Mouse (Mus musculus) neural tube, embryonic 13.5 days (tissue): ENCODE measurements around the gene Sh3bgrl3. TPM values are rescaled to one million over a fixed set of nuclear protein-coding genes. Genes with fewer than 3 reads are reported as not detected.
A peak's percentile ranks its signal among the peaks of the same experiment; 100 is the strongest.

ENCODE experiments used
- ATAC-seq: fragments of 200-750 bp; cut with Nextera tagmentation; 2 replicates; pipeline ENCODE4 v1.8.0; 2017; ENCODE audit warnings: low read depth, mild to moderate bottlenecking, moderate TSS enrichment, moderate library complexity
- H3K27ac ChIP-seq: fragments of 300-500 bp; sonication (generic); replicated peaks from 2 replicates; pipeline ENCODE4 v1.5.1; 2015; ENCODE audit warnings: moderate library complexity, mild to moderate bottlenecking, inconsistent platforms
- H3K27me3 ChIP-seq: fragments of 300-500 bp; sonication (generic); 2 replicates; pipeline ENCODE4 v1.6.1; 2015; ENCODE audit warnings: mild to moderate bottlenecking, inconsistent platforms
- H3K36me3 ChIP-seq: fragments of 300-500 bp; sonication (generic); 2 replicates; pipeline ENCODE4 v1.6.1; 2015; ENCODE audit warnings: mild to moderate bottlenecking, inconsistent platforms
- H3K4me1 ChIP-seq: fragments of 300-500 bp; sonication (generic); replicated peaks from 2 replicates; pipeline ENCODE4 v1.6.1; 2015; ENCODE audit warnings: inconsistent platforms
- H3K4me2 ChIP-seq: fragments of 300-500 bp; sonication (generic); 2 replicates; pipeline ENCODE4 v1.6.1; 2015; ENCODE audit warnings: inconsistent platforms, mild to moderate bottlenecking, moderate library complexity
- H3K4me3 ChIP-seq: fragments of 300-500 bp; sonication (generic); 2 replicates; pipeline ENCODE4 v1.5.1; 2015; ENCODE audit warnings: mild to moderate bottlenecking, inconsistent platforms
- H3K9ac ChIP-seq: fragments of 300-500 bp; sonication (generic); 2 replicates; pipeline ENCODE4 v1.6.1; 2015; ENCODE audit warnings: moderate library complexity, mild to moderate bottlenecking, inconsistent platforms
- H3K9me3 ChIP-seq: fragments of 300-500 bp; sonication (generic); 2 replicates; pipeline ENCODE4 v1.6.1; 2016; ENCODE audit warnings: inconsistent platforms
- WGBS: fragments of 180-500 bp; shearing (Covaris S2); methylation state at CpG from one replicate; pipeline ENCODE4 v1.1.7; 2015; 5-methylcytosine and 5-hydroxymethylcytosine counted together
- polyA plus RNA-seq: library from polyadenylated mRNA; unstranded; fragments of >200 nt; fragmentation: Nextera tagmentation; extraction: Ambion mirVana; gene quantifications from 2 replicates; pipeline ENCODE4 v1.2.1, GENCODE M21; 2015

Sh3bgrl3 gene
- polyA plus RNA-seq, 1 experiment from 2014 or later: 425 TPM

DNA sequence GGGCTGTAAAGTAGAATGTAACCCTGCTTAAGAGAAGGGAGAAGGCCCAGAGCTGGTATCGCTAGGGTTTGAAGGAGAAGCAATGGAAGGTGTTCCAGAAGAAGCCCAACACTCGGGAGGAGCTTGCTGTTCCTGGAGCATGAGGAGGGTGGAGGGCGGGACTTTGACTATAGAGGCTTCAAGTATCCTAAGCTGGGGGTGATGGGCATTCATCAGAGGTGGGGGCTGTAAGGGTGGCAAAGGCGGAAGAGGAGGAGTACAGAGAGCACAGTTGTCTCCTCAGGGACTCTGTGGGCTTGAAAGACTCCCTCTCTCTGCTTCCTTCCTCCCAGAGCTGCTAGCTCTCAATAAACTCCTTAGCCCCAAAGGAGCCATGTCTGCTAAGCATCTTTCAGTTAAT is 28.3 kb downstream of the Sh3bgrl3 start:
- Histone ChIP-seq H3K4me3 (no peak overlapping the region), H3K36me3 (no peaks in the 10 kb centered on the region), H3K27me3 (no peaks in the 10 kb centered on the region), H3K9me3 (no peaks in the 10 kb centered on the region), H3K4me1 (peaks cover 8% of the 10 kb centered on the region), H3K9ac (no peak overlapping the region), H3K27ac (no peak overlapping the region), H3K4me2 (no peak overlapping the region)
- 79% methylated on average over 4 of the region's 4 CpGs for WGBS
- ATAC-seq: no peak

DNA sequence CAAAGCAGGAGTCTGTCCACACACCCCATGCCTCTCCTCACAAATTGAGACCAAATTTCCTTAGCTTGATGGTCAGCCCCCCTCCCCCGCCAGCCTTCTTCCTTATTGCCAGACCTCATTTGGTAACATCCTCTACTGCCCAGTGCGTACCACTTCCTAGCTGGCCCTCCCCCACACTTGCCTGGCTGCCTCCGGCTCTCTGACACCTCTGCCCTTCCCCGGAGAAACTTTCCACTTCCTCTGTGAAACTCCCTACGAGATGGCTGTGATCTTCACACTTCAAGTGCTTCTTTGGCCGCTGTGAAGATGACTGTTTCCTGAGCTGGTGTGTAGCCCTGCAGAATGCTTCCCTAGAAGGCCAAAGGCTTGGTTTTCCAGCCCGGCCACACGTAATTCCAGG is 30.0 kb downstream of the Sh3bgrl3 start:
- ATAC-seq: no peak
- H3K27ac ChIP-seq: no peak overlapping the region
- H3K4me2 ChIP-seq: no peak overlapping the region
- H3K27me3 ChIP-seq: no peaks in the 10 kb centered on the region
- 71% methylated on average over 8 of the region's 8 CpGs for whole genome bisulfite sequencing
- no peak overlapping the region for H3K4me3 ChIP-seq
- no peaks in the 10 kb centered on the region for H3K36me3 ChIP-seq
- no peaks in the 10 kb centered on the region for H3K9me3 ChIP-seq
- peaks cover 8% of the 10 kb centered on the region for H3K4me1 ChIP-seq
- no peak overlapping the region for H3K9ac ChIP-seq

- H3K27ac ChIP-seq: no peak overlapping the region
- H3K4me3 ChIP-seq: no peak overlapping the region
- no peaks in the 10 kb centered on the region for H3K27me3 ChIP-seq
- H3K9ac ChIP-seq: no peak overlapping the region
- H3K9me3 ChIP-seq: no peaks in the 10 kb centered on the region
- H3K36me3 ChIP-seq: no peaks in the 10 kb centered on the region
- no peak for ATAC-seq
- H3K4me2 ChIP-seq: no peak overlapping the region
- 75% methylated on average over 5 of the region's 5 CpGs for WGBS
- no peaks in the 10 kb centered on the region for H3K4me1 ChIP-seq
These were observed 31.5 kb downstream of the Sh3bgrl3 start for GRCm38 (mm10) chr4:134097015-134097608.

DNA sequence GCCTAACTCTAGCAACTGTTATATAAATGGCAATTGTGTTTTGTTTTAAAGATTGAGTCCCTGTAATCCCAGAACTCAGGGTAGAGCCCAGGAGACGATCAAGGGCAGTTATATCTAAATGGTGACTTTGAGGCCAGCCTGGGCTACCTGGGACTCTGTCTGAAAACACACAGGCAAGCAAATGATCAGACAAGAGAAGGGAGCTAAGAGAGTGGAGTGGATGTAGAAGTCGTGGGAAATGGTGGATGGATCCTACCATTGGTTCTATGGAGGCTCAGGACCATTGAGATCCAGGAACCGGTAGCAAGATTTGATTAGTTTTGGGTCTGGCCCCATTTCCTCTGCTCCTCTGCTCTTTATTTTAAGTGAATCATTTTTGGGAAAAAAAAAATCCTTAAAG is 32.5 kb downstream of the Sh3bgrl3 start:
- ATAC-seq: no peak
- H3K9me3 ChIP-seq: no peaks in the 10 kb centered on the region
- H3K4me3 ChIP-seq: no peak overlapping the region
- no peaks in the 10 kb centered on the region for H3K36me3 ChIP-seq
- H3K27ac ChIP-seq: no peak overlapping the region
- no peak overlapping the region for H3K9ac ChIP-seq
- whole genome bisulfite sequencing: 82% methylated on average over 3 of the region's 3 CpGs
- H3K4me1 ChIP-seq: no peaks in the 10 kb centered on the region
- H3K4me2 ChIP-seq: no peak overlapping the region
- no peaks in the 10 kb centered on the region for H3K27me3 ChIP-seq

DNA sequence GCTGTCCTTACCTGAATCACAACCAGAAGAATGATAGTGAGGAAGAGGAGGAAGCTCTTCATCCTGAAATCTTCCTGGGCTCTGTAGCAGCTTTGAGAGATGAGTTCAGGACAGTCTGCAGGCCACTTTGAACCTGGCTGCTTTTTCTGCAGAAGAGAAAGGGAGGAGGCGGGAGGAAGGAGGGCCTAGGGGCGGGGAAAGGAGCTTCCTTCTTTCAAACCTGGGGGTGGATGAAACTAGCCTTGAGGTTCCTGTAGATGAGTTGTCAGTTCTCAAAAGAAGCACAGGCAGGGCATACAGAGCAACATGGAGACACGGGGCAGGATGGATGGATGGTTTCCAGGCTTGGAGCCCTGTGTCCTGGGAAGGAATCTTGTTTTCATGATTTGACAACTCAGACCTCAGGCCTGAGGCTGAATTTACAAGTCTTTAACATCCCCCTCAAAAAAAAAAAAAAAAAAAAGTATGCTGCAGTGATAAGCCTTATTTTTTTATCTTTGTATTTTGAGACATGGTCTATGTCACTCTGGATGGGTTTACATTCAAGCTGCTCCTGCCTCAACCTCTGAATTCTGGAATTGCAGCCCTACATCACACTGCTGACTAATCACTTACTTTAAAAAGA is 33.6 kb downstream of the Sh3bgrl3 start, which contains the start of gene Cd52:
Gene Cd52 (minus strand): TSS at position 160 of the 625 bp plus-strand sequence.
- no peaks in the 10 kb centered on the region for H3K27me3 ChIP-seq
- 52% methylated on average over 3 of the region's 3 CpGs for WGBS
- no peaks in the 10 kb centered on the region for H3K9me3 ChIP-seq
- no peak within 1 kb of the TSS for H3K4me2 ChIP-seq
- H3K27ac ChIP-seq: no peak within 1 kb of the TSS
- no peaks in the 10 kb centered on the region for H3K4me1 ChIP-seq
- no peak for ATAC-seq
- no peak within 1 kb of the TSS for H3K9ac ChIP-seq
- no peak within 1 kb of the TSS for H3K4me3 ChIP-seq
- no peaks in the 10 kb centered on the region for H3K36me3 ChIP-seq

GRCm38 (mm10) chr4:134094004-134094564 is 34.5 kb downstream of the Sh3bgrl3 start:
- H3K36me3 ChIP-seq: no peaks in the 10 kb centered on the region
- no peak overlapping the region for H3K4me2 ChIP-seq
- H3K4me3 ChIP-seq: no peak overlapping the region
- H3K4me1 ChIP-seq: no peaks in the 10 kb centered on the region
- H3K27me3 ChIP-seq: no peaks in the 10 kb centered on the region
- no peak overlapping the region for H3K27ac ChIP-seq
- no peak for ATAC-seq
- 88% methylated on average over 7 of the region's 7 CpGs for WGBS
- H3K9ac ChIP-seq: no peak overlapping the region
- no peaks in the 10 kb centered on the region for H3K9me3 ChIP-seq

- Histone ChIP-seq H3K4me2 (no peak overlapping the region), H3K27ac (no peak overlapping the region), H3K4me3 (no peak overlapping the region), H3K9ac (no peak overlapping the region), H3K9me3 (no peaks in the 10 kb centered on the region), H3K36me3 (no peaks in the 10 kb centered on the region), H3K4me1 (no peaks in the 10 kb centered on the region), H3K27me3 (no peaks in the 10 kb centered on the region)
- no peak for ATAC-seq
- WGBS: 77% methylated on average over 6 of the region's 6 CpGs
These were observed 36.0 kb downstream of the Sh3bgrl3 start for GRCm38 (mm10) chr4:134092382-134093288.

DNA sequence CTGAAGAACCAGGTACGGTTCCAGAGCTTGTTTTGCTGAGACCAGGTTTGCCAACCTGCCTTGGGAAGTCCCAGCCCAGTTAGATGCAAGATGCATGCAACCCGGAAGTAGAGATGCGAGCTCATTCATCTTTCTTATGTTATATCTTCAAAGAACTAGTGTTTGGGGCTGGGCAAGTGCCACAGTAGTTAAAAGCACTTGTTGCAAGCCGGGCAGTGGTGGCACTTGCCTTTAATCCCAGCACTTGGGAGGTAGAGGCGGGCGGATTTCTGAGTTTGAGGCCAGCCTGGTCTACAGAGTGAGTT is 37.4 kb downstream of the Sh3bgrl3 start:
- 90% methylated on average over 6 of the region's 6 CpGs for WGBS
- Histone ChIP-seq H3K27me3 (no peaks in the 10 kb centered on the region; the same call in 1 of the 2 replicates), H3K36me3 (no peaks in the 10 kb centered on the region), H3K9ac (no peak overlapping the region), H3K27ac (no peak overlapping the region), H3K4me3 (no peak overlapping the region), H3K4me1 (no peaks in the 10 kb centered on the region), H3K4me2 (no peak overlapping the region), H3K9me3 (no peaks in the 10 kb centered on the region)
- no peak for ATAC-seq

GRCm38 (mm10) chr4:134090521-134091224 is 37.9 kb downstream of the Sh3bgrl3 start:
- Histone ChIP-seq H3K27ac (no peak overlapping the region), H3K9me3 (no peaks in the 10 kb centered on the region), H3K4me1 (no peaks in the 10 kb centered on the region), H3K4me2 (no peak overlapping the region), H3K9ac (no peak overlapping the region), H3K36me3 (no peaks in the 10 kb centered on the region), H3K27me3 (no peaks in the 10 kb centered on the region; the same call in 1 of the 2 replicates), H3K4me3 (no peak overlapping the region)
- 88% methylated on average over 16 of the region's 16 CpGs for WGBS
- ATAC-seq: no peak

GRCm38 (mm10) chr4:134089029-134089428 is 39.6 kb downstream of the Sh3bgrl3 start:
- no peaks in the 10 kb centered on the region; the same call in 1 of the 2 replicates for H3K9me3 ChIP-seq
- H3K4me3 ChIP-seq: no peak overlapping the region
- H3K36me3 ChIP-seq: no peaks in the 10 kb centered on the region
- no peak overlapping the region for H3K27ac ChIP-seq
- 74% methylated on average over 9 of the region's 9 CpGs for WGBS
- H3K4me2 ChIP-seq: no peak overlapping the region
- H3K9ac ChIP-seq: no peak overlapping the region
- no peaks in the 10 kb centered on the region; the same call in 1 of the 2 replicates for H3K27me3 ChIP-seq
- ATAC-seq: no peak
- H3K4me1 ChIP-seq: no peaks in the 10 kb centered on the region

DNA sequence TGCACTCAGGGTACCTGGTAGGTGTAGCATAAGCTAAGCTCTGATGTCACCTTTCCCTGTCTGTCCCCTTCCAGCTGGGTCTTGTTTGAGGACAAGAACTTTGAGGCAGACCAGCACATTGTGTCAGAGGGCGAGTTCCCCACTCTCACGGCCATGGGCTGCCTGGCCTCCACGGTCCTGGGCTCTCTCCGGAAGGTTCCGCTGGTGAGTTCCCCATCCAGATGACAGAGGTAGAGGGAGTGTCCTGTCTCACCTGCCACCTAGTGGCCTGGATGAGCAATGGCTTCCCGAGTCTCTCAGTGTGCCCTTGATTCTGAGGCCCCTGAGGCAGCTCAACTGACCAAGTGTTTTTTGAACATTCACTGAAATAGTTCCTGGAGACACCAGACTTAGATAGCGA is 41.2 kb downstream of the Sh3bgrl3 start:
- no peak overlapping the region for H3K4me3 ChIP-seq
- no peak overlapping the region for H3K27ac ChIP-seq
- 0 out of 2 replicates have a peak overlapping the region, but pooled peaks have one; percentile 14 for H3K4me2 ChIP-seq
- H3K9ac ChIP-seq: no peak overlapping the region
- WGBS: 48% methylated on average over 7 of the region's 7 CpGs
- ATAC-seq: peak; percentile 67
- no peaks in the 10 kb centered on the region; the same call in 1 of the 2 replicates for H3K9me3 ChIP-seq
- H3K4me1 ChIP-seq: peaks cover 1% of the 10 kb centered on the region
- H3K36me3 ChIP-seq: no peaks in the 10 kb centered on the region
- H3K27me3 ChIP-seq: peaks cover 8% of the 10 kb centered on the region
